Mouse (Mus musculus) midbrain, postnatal 0 days (tissue): ENCODE measurements around the gene Slc6a8. TPM values are rescaled to one million over a fixed set of nuclear protein-coding genes. Genes with fewer than 3 reads are reported as not detected.

Source experiments
- ATAC-seq: fragments of 200-750 bp; cut with Nextera tagmentation; 2 replicates; pipeline ENCODE4 v1.8.0; 2017; ENCODE audit warnings: moderate number of reproducible peaks, mild to moderate bottlenecking, moderate TSS enrichment, moderate library complexity; ENCODE audit not compliant: low FRiP score
- DNase-seq: peaks from one replicate; pipeline ENCODE4 v3.0.0-alpha.2; 2015; ENCODE audit warnings: low spot score
- H3K27ac ChIP-seq: fragments of 300-500 bp; sonication (generic); 2 replicates; pipeline ENCODE4 v1.5.1; 2014; ENCODE audit warnings: low read depth, mild to moderate bottlenecking, low read length, mixed read lengths
- H3K27me3 ChIP-seq: fragments of 300-500 bp; sonication (generic); 2 replicates; pipeline ENCODE4 v1.6.1; 2014; ENCODE audit warnings: low read length, control low read depth, mixed read lengths; ENCODE audit not compliant: insufficient read depth
- H3K36me3 ChIP-seq: fragments of 300-500 bp; sonication (generic); 2 replicates; pipeline ENCODE4 v1.6.1; 2014; ENCODE audit warnings: low read length, control low read depth, mixed read lengths; ENCODE audit not compliant: insufficient read depth
- H3K4me1 ChIP-seq: fragments of 300-500 bp; sonication (generic); 2 replicates; pipeline ENCODE4 v1.6.1; 2014; ENCODE audit warnings: mild to moderate bottlenecking, control low read depth, antibody characterized with exemption, low read length, mixed read lengths; ENCODE audit not compliant: insufficient read depth
- H3K4me2 ChIP-seq: fragments of 300-500 bp; sonication (generic); 2 replicates; pipeline ENCODE4 v1.6.1; 2014; ENCODE audit warnings: low read depth, mild to moderate bottlenecking, low read length, mixed read lengths; ENCODE audit not compliant: poor library complexity, severe bottlenecking
- H3K4me3 ChIP-seq: fragments of 300-500 bp; sonication (generic); 2 replicates; pipeline ENCODE4 v1.5.1; 2014; ENCODE audit warnings: low read depth, mild to moderate bottlenecking, low read length, moderate library complexity
- H3K9ac ChIP-seq: fragments of 300-500 bp; sonication (generic); replicated peaks from 2 replicates; pipeline ENCODE4 v1.6.1; 2014; ENCODE audit warnings: mild to moderate bottlenecking, low read length, moderate library complexity, mixed read lengths; ENCODE audit not compliant: poor library complexity, severe bottlenecking
- H3K9me3 ChIP-seq: fragments of 300-500 bp; sonication (generic); 2 replicates; pipeline ENCODE4 v1.6.1; 2016; ENCODE audit warnings: low read length, control low read depth
- CTCF ChIP-seq: IDR thresholded peaks from 2 replicates; pipeline ENCODE4 v1.5.1; 2016; ENCODE audit warnings: antibody characterized with exemption, mild to moderate bottlenecking
- WGBS: fragments of 180-500 bp; shearing (Covaris S2); extraction: QIAGEN DNeasy Blood & Tissue Kit; methylation state at CpG from one replicate; pipeline ENCODE4 v1.1.7; 2014; 5-methylcytosine and 5-hydroxymethylcytosine counted together
- polyA plus RNA-seq: library from polyadenylated mRNA; unstranded; fragments of >200 nt; fragmentation: Nextera tagmentation; extraction: Ambion mirVana; gene quantifications from 2 replicates; pipeline ENCODE4 v1.2.1, GENCODE M21; 2015
- total RNA-seq: library from RNA; depleted of rRNA; stranded (reverse); fragments of >200 nt; gene quantifications from 2 replicates; pipeline ENCODE4 v1.2.3, GENCODE M21; 2014; rRNA removed

The Slc6a8 gene
- 49.5 and 69.4 TPM in 2 replicates for total RNA-seq
- 6.0 and 6.6 TPM in 2 replicates for polyA plus RNA-seq

DNA sequence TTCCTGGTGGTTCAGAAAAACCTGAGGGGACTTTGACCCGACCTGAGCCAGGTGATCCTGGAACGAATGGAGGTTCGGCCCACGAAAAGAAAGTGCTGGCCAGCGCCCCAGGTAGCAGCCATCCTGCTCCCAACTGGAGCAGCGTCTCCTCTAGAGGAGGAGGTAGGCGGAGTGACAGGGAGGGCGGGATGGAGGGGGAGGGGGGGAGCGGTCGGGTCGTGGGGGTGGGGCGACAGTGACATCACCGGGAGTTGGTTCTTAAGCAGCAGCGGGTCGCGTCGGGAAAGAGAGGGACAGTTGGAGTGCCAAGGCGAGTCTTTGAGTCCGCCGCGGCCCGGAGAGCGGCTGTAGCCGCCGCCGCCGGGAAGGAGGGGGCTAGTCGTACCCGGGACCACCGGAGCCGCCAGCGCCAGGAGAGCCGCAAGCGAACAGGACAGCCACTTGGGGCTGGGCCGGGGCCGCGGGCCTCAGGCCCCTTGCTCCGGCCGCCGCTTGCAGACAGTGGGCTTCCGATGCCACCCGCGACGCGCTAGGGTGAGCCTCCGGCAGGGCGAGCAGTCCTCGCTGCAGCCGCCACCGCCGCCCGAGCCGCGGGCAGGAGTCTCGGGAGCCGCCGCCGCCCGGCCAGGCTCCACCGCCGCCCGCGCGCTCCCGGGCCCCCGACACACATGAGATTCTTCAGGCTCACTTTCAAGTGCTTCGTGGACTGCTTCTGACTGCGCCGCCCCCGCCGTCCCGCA, at the start of gene Slc6a8:
TSS of gene Slc6a8 (plus strand) at position 272 of the 740 bp plus-strand sequence.
- Histone ChIP-seq H3K4me1 (no peaks in the 10 kb centered on the region), H3K36me3 (no peaks in the 10 kb centered on the region; the same call in 1 of the 2 replicates), H3K9me3 (no peaks in the 10 kb centered on the region), H3K27me3 (no peaks in the 10 kb centered on the region), H3K4me3 (peak within 1 kb of the TSS; percentile 53), H3K4me2 (peak within 1 kb of the TSS; percentile 71), H3K27ac (peak within 1 kb of the TSS; percentile 51; the same call in 1 of the 2 replicates), H3K9ac (peak within 1 kb of the TSS; percentile 76)
- WGBS, result 10% methylated on average over 36 of the region's 72 CpGs
- DNase-seq (peak; percentile 78), ATAC-seq (peak; percentile 64)
- no peak for TF ChIP-seq CTCF

DNA sequence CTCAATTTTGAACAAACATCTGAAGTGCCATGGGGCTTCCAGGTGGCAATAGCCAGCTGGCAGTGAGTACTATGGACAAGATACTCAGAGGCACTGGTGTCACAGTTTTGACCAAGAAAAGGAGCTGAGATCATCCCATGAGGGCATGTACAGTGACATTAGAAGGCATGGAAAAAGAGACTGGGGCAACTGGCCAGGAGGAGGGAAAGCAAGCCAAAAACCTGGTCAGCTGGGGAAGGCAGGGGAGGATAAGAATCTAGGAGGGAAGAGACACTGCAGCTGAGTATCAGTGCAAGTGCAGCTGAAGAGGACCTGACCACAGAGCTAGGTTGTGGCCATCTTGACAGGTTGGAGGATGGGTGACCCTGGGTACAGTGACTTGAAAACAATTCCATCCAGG, 46.0 kb upstream of the Slc6a8 start:
- no peak for DNase-seq
- H3K4me3 ChIP-seq, result no peak overlapping the region
- H3K27me3 ChIP-seq, result no peaks in the 10 kb centered on the region
- H3K9ac ChIP-seq, result no peak overlapping the region
- no peak overlapping the region for H3K4me2 ChIP-seq
- no peaks in the 10 kb centered on the region for H3K4me1 ChIP-seq
- no peaks in the 10 kb centered on the region for H3K36me3 ChIP-seq
- no peak for ATAC-seq
- H3K9me3 ChIP-seq, result no peaks in the 10 kb centered on the region
- no peak overlapping the region for H3K27ac ChIP-seq
- no peak for TF ChIP-seq CTCF

- H3K4me3 ChIP-seq, result peak overlapping the region; percentile 20; the same call in 1 of the 2 replicates
- peak overlapping the region; percentile 41 for H3K4me2 ChIP-seq
- TF ChIP-seq CTCF, result no peak
- ATAC-seq (peak; percentile 42; the same call in 1 of the 2 replicates), DNase-seq (no peak)
- H3K36me3 ChIP-seq, result no peaks in the 10 kb centered on the region
- H3K4me1 ChIP-seq, result no peaks in the 10 kb centered on the region
- WGBS, result 21% methylated on average over 12 of the region's 19 CpGs
- no peak overlapping the region for H3K27ac ChIP-seq
- H3K9ac ChIP-seq, result no peak overlapping the region
- H3K27me3 ChIP-seq, result peaks cover 19% of the 10 kb centered on the region
- H3K9me3 ChIP-seq, result no peaks in the 10 kb centered on the region
These were observed 37.5 kb upstream of the Slc6a8 start for GRCm38 (mm10) chrX:73635425-73635824.

DNA sequence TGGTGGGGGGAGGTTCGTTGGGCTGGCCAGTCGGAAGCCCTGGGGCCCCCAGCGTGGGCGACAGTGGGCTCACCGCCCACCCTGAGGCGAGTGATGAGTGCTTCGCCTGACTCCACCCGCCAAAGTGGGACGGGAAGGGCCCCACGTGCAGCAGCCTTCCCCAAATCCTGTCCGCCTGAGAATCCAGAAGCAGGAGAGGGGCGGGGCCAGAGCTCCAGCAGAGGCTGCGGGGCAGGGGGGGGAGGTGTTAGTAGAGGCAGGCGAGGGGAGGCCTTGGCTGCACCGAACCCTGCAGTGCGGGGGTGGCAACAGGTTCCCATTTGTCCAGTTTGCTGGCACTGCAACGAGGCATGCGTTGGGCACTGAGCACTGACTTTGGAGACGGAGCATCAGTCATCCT, 35.5 kb upstream of the Slc6a8 start:
- peaks cover 25% of the 10 kb centered on the region for H3K27me3 ChIP-seq
- 22% methylated on average over 19 of the region's 19 CpGs for WGBS
- H3K9me3 ChIP-seq, result no peaks in the 10 kb centered on the region
- H3K36me3 ChIP-seq, result no peaks in the 10 kb centered on the region
- peak overlapping the region; percentile 35 for H3K4me3 ChIP-seq
- DNase-seq, result no peak
- ATAC-seq, result no peak
- peak overlapping the region; percentile 61 for H3K4me2 ChIP-seq
- no peak for TF ChIP-seq CTCF
- 0 out of 2 replicates have a peak overlapping the region, but pooled peaks have one; percentile 44 for H3K9ac ChIP-seq
- no peak overlapping the region for H3K27ac ChIP-seq
- H3K4me1 ChIP-seq, result no peaks in the 10 kb centered on the region

DNA sequence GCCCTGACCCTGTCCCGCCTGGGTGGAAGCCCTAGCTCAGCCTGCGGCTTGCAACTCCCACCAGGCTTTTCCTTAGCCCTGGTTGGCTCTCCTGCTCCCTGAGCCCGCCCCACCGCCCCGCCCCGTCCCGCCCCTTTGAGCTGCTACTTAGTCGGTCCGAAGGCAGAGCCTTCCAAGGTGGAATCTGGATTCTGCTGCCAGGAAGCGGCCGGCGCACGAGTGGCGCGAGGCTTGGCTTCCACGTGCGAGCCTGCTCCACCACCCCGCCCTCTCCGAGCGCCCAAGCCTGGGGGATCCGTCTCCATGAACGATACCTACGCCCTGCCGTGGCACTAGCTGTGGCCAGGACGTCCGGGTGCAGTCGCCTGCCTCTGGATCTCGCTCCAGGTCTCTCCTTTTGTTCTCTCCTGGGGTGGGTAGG, 33.7 kb upstream of the Slc6a8 start, which contains the start of gene Dusp9:
TSS of gene Dusp9 (plus strand) at position 165 of the 421 bp plus-strand sequence.
- Histone ChIP-seq H3K4me3 (peak within 1 kb of the TSS; percentile 20; the same call in 1 of the 2 replicates), H3K4me2 (peak within 1 kb of the TSS; percentile 36), H3K9me3 (no peaks in the 10 kb centered on the region), H3K9ac (no peak within 1 kb of the TSS), H3K4me1 (no peaks in the 10 kb centered on the region), H3K36me3 (no peaks in the 10 kb centered on the region), H3K27me3 (peaks cover 25% of the 10 kb centered on the region), H3K27ac (no peak within 1 kb of the TSS)
- TF ChIP-seq CTCF, result no peak
- 28% methylated on average over 24 of the region's 28 CpGs for WGBS
- DNase-seq (peak; percentile 30), ATAC-seq (peak; percentile 35)

DNA sequence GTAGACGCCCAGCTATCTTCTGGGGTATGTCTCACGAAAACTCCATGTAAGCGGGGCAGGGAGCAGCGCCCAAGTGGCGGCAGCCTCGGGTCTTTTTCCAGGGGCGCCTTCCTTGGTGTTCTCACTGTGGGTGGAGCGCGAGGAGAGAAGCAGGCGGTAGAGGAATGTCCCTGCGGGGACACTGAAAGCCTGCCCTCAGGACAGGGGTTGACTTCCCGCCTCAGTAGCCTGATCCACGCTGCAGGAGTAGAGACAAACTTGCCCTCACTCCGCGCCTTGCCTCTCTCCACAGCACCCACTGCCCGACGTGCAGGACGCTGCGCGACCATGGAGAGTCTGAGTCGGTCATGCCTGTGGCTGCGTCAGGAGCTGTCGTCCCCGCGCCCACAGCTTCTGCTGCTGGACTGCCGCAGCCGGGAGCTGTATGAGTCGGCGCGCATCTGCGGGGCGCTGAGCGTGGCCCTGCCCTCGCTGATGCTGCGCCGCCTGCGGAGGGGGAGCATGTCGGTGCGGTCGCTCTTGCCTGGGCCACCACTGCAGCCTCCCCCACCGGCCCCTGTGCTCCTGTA, 33.0 kb upstream of the Slc6a8 start:
- Histone ChIP-seq H3K4me1 (no peaks in the 10 kb centered on the region), H3K4me3 (peak overlapping the region; percentile 20; the same call in 1 of the 2 replicates), H3K4me2 (peak overlapping the region; percentile 30), H3K27ac (no peak overlapping the region), H3K36me3 (no peaks in the 10 kb centered on the region), H3K9ac (no peak overlapping the region), H3K27me3 (peaks cover 23% of the 10 kb centered on the region), H3K9me3 (no peaks in the 10 kb centered on the region)
- no peak for ATAC-seq
- no peak for DNase-seq
- TF ChIP-seq CTCF, result no peak
- 22% methylated on average over 41 of the region's 41 CpGs for WGBS
